ENCODE assay signal across 9 mouse cellular contexts in the genomic region with DNA sequence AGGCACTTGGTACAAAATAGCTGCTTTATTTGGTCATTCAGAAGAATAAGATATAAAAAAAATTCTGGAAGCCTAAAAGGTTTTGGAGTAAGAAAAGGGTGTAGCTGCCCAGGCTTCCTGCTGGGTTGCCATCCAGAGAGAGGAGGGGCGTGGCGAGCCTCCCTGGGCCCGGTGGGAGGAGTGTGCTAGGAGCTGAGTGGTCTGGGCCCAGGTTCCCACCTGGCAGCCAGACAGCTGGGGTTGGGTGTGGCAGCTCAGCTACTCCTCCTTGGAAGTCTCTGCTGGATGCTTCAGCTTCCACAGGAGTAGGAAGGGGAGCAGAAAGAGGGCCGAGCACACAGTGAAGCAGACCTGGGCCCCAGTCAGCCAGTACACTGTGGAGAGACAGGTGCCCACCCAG. TPM values are rescaled to one million over a fixed set of nuclear protein-coding genes. Genes with fewer than 3 reads are reported as not detected.
DNase-seq lines count a peak whose midpoint lies in the region; ATAC-seq lines count a peak whose summit lies in the region.
"Had no signal": no experiment of that assay in that cellular context is flagged by ENCODE, and none has a peak within 500 bp of the region (broad histone marks: within the 10 kb centered on the region; RNA-seq: fewer than 3 reads in every experiment).

No protein-coding gene starts in this region.

- H3K4me3 ChIP-seq in midbrain, embryonic 14.5 days (replicated peaks; ENCODE audit: low read depth, low read length), result no peak overlapping the region
- H3K4me3 ChIP-seq: embryonic facial prominence, embryonic 13.5 days had no signal

- no peak overlapping the region for H3K4me2 ChIP-seq in midbrain, embryonic 14.5 days (ENCODE audit: low read length)
- H3K4me2 ChIP-seq: embryonic facial prominence, embryonic 13.5 days had no signal

- H3K36me3 ChIP-seq in midbrain, embryonic 14.5 days (ENCODE audit: control insufficient read depth, insufficient read depth, low read length), result peaks cover 80% of the 10 kb centered on the region

- ATAC-seq in midbrain, embryonic 14.5 days (ENCODE audit: low FRiP score, low TSS enrichment), result no peak
- no peak for ATAC-seq in monocyte, adult 5-6 weeks (replicated peaks; ENCODE audit: insufficient number of reproducible peaks, low FRiP score, low TSS enrichment, poor library complexity, severe bottlenecking)

- intact Hi-C loops in heart, postnatal 25 days (cut with DNase I), result no loop called here

- H3K4me1 ChIP-seq in midbrain, embryonic 14.5 days (ENCODE audit: control insufficient read depth, insufficient read depth, low read length), result peaks cover 12% of the 10 kb centered on the region

- 83% methylated on average over 4 of the region's 4 CpGs for WGBS in midbrain, embryonic 14.5 days

- H3K27ac ChIP-seq in midbrain, embryonic 14.5 days (replicated peaks; ENCODE audit: low read depth, low read length), result no peak overlapping the region
- H3K27ac ChIP-seq: embryonic facial prominence, embryonic 13.5 days had no signal

- peak; percentile 21 to 31 for DNase-seq in cerebellum, postnatal 14 days
- no peak for DNase-seq in cerebellum, adult 9-10 months
- peak; percentile 27 for DNase-seq in right cerebral cortex, postnatal 25 days
- DNase-seq in right cerebral cortex, postnatal 36 days (ENCODE audit: low spot score in 2 of 2), result no peak
- peak; percentile 40 for DNase-seq in heart, postnatal 25 days (ENCODE audit: low spot score)
- peak; percentile 49 to 70 for DNase-seq in lung, postnatal 4 days
- no peak for DNase-seq in midbrain, embryonic 14.5 days

- H3K27me3 ChIP-seq in midbrain, embryonic 14.5 days (ENCODE audit: control insufficient read depth, insufficient read depth, low read length), result no peaks in the 10 kb centered on the region
- H3K27me3 ChIP-seq: embryonic facial prominence, embryonic 13.5 days had no signal

- H3K9me3 ChIP-seq in midbrain, embryonic 14.5 days (ENCODE audit: control insufficient read depth, low read length), result no peaks in the 10 kb centered on the region
- H3K9me3 ChIP-seq: embryonic facial prominence, embryonic 13.5 days had no signal

- H3K9ac ChIP-seq in midbrain, embryonic 14.5 days (replicated peaks; ENCODE audit: low read length), result no peak overlapping the region
- H3K9ac ChIP-seq: embryonic facial prominence, embryonic 13.5 days had no signal

RNA-seq across cellular contexts. Expression of a gene that starts 3.4 kb away (rescaled TPM):
- 10 to 100 TPM in 1 of 2 experiments, 1 to 10 TPM in 1; 9.5 to 15.6 TPM for total RNA-seq in heart, postnatal 25 days (2021)
- 93.6 and 96.4 TPM in 2 replicates for polyA plus RNA-seq in midbrain, embryonic 14.5 days (2014; fragmentation: Nextera tagmentation; extraction: Ambion mirVana)
- 15.7 to 30.7 TPM (median 20.2 TPM) in 3 replicates for total RNA-seq in monocyte, adult 5-6 weeks (2017)

RNA-seq across cellular contexts. Expression of a gene that starts 26.3 kb away (rescaled TPM):
- 1 to 10 TPM; 9.1 to 9.3 TPM for total RNA-seq in heart, postnatal 25 days (2021)
- polyA plus RNA-seq in midbrain, embryonic 14.5 days (2014; fragmentation: Nextera tagmentation; extraction: Ambion mirVana), result 18.9 and 20.7 TPM in 2 replicates
- total RNA-seq in monocyte, adult 5-6 weeks (2017), result 25.9 to 45.2 TPM (median 38.6 TPM) in 3 replicates

RNA-seq across cellular contexts. Expression of a gene that starts 26.5 kb away (rescaled TPM):
- total RNA-seq in heart, postnatal 25 days (2021), result under 1 TPM; 0.55 to 0.67 TPM
- 1.5 and 1.6 TPM in 2 replicates for polyA plus RNA-seq in midbrain, embryonic 14.5 days (2014; fragmentation: Nextera tagmentation; extraction: Ambion mirVana)
- 2.9 to 12.9 TPM (median 4.2 TPM) in 3 replicates for total RNA-seq in monocyte, adult 5-6 weeks (2017)

Comparison
In these comparisons a context has a peak if more than half of its experiments do, and no peak if none do; other contexts are left out.
1. DNase-seq: peak in cerebellum, postnatal 14 days (2 of 2), right cerebral cortex, postnatal 25 days (single experiment), heart, postnatal 25 days (single experiment) and lung, postnatal 4 days (2 of 2); none in cerebellum, adult 9-10 months (single experiment), right cerebral cortex, postnatal 36 days (0 of 2) and midbrain, embryonic 14.5 days (single experiment).